Mouse (Mus musculus) MEL (cell line): ENCODE measurements around the gene Xpot.

Source experiments
- CTCF ChIP-seq, 3 experiments: IDR thresholded peaks in 2 of 3; conservative IDR thresholded peaks in 1 of 3; 2 replicates each; pipeline ENCODE4 v1.5.1; 2011 to 2012; ENCODE audit warnings: low read length in 3 of 3, low read depth in 2 of 3, mild to moderate bottlenecking in 2 of 3, improper control_type of control experiment in 1 of 3, inconsistent platforms in 1 of 3, mixed read lengths in 1 of 3, moderate library complexity in 1 of 3; ENCODE audit not compliant: control insufficient read depth in 1 of 3, insufficient read depth in 1 of 3, poor library complexity in 1 of 3, severe bottlenecking in 1 of 3
- GABPA ChIP-seq: IDR thresholded peaks from 2 replicates; pipeline ENCODE4 v1.6.1; 2012; ENCODE audit warnings: low read depth, mild to moderate bottlenecking, inconsistent platforms, low read length, improper control_type of control experiment, moderate library complexity
- MAFK ChIP-seq: IDR thresholded peaks from 2 replicates; pipeline ENCODE4 v1.6.1; 2011; ENCODE audit warnings: low read depth, mild to moderate bottlenecking, low read length, improper control_type of control experiment, borderline replicate concordance
- MAX ChIP-seq: IDR thresholded peaks from 2 replicates; pipeline ENCODE4 v1.6.1; 2011; ENCODE audit warnings: low read length, improper control_type of control experiment
- POLR2A ChIP-seq, 2 experiments: IDR thresholded peaks; 2 replicates each; pipeline ENCODE4 v1.6.1; 2011 to 2012; ENCODE audit warnings: low read length in 2 of 2, mild to moderate bottlenecking in 2 of 2, control low read depth in 1 of 2, improper control_type of control experiment in 1 of 2, low read depth in 1 of 2, moderate library complexity in 1 of 2; ENCODE audit not compliant: control insufficient read depth in 1 of 2, insufficient read depth in 1 of 2, poor library complexity in 1 of 2
- POLR2AphosphoS5 ChIP-seq: IDR thresholded peaks from 2 replicates; pipeline ENCODE4 v1.6.1; 2012; ENCODE audit warnings: low read depth, borderline replicate concordance, mild to moderate bottlenecking, inconsistent platforms, low read length, moderate library complexity, mixed read lengths
- RAD21 ChIP-seq: IDR thresholded peaks from 2 replicates; pipeline ENCODE4 v1.6.1; 2011; ENCODE audit warnings: mild to moderate bottlenecking, low read depth, low read length, improper control_type of control experiment
- RCOR1 ChIP-seq: IDR thresholded peaks from 2 replicates; pipeline ENCODE4 v1.6.1; 2012; ENCODE audit warnings: low read depth, mild to moderate bottlenecking, inconsistent platforms, low read length, improper control_type of control experiment
- SMC3 ChIP-seq: IDR thresholded peaks from 2 replicates; pipeline ENCODE4 v1.6.1; 2011; ENCODE audit warnings: low read depth, low read length, improper control_type of control experiment
- TCF12 ChIP-seq: IDR thresholded peaks from 2 replicates; pipeline ENCODE4 v1.6.1; 2014; ENCODE audit warnings: low read depth, mild to moderate bottlenecking, inconsistent platforms, low read length, improper control_type of control experiment, moderate library complexity
- UBTF ChIP-seq: IDR thresholded peaks from 2 replicates; pipeline ENCODE4 v1.6.1; 2012; ENCODE audit warnings: low read depth, mild to moderate bottlenecking, inconsistent platforms, low read length, improper control_type of control experiment, moderate library complexity, borderline replicate concordance; ENCODE audit not compliant: insufficient read depth
- USF2 ChIP-seq, 2 experiments: IDR thresholded peaks; 2 replicates each; pipeline ENCODE4 v1.6.1; 2011 to 2012; ENCODE audit warnings: improper control_type of control experiment in 2 of 2, low read length in 2 of 2, borderline replicate concordance in 1 of 2, inconsistent platforms in 1 of 2, low read depth in 1 of 2, mild to moderate bottlenecking in 1 of 2; ENCODE audit not compliant: insufficient read depth in 1 of 2
- ZMIZ1 ChIP-seq: IDR thresholded peaks from 2 replicates; pipeline ENCODE4 v1.6.1; 2012; ENCODE audit warnings: low read depth, mild to moderate bottlenecking, inconsistent platforms, low read length, improper control_type of control experiment, moderate library complexity
- ZNF384 ChIP-seq: IDR thresholded peaks from 2 replicates; pipeline ENCODE4 v1.6.1; 2012; ENCODE audit warnings: low read depth, mild to moderate bottlenecking, inconsistent platforms, low read length, improper control_type of control experiment

DNA sequence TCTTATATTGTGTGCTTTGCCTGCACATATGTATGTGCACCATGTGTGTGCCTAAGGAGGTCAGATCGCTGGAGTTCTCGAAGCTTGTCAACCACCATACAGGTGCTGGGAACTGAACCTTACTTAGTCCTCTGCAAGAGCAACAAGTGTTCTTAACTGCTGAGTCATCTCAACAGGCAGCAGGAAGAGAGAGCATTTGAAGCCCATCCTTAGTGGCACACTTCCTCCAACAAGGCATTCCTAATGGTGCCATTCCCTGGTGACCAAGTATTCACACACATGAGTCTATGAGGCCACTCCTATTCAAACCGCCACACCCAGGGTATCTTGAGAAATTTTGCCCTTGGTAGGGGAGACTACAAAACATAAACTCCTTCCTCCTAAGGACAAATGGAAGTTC lies 84.0 kb downstream of the Xpot start:
- TF ChIP-seq UBTF: no peak
- TF ChIP-seq CTCF (IDR thresholded peaks at IDR 0.05 in 2 of 3, conservative IDR thresholded peaks at IDR 0.05 in 1 of 3; ENCODE audit: control insufficient read depth in 1 of 3, insufficient read depth in 1 of 3, low read depth in 2 of 3, low read length in 3 of 3, poor library complexity in 1 of 3, severe bottlenecking in 1 of 3): no peak
- no peak for TF ChIP-seq MAFK
- TF ChIP-seq ZNF384: no peak
- no peak for TF ChIP-seq SMC3
- TF ChIP-seq TCF12: no peak
- no peak for TF ChIP-seq USF2 (IDR thresholded peaks at IDR 0.05; ENCODE audit: borderline replicate concordance in 1 of 2, insufficient read depth in 1 of 2, low read depth in 1 of 2, low read length in 2 of 2)
- TF ChIP-seq RAD21: no peak
- no peak for TF ChIP-seq POLR2A (IDR thresholded peaks at IDR 0.05; ENCODE audit: control insufficient read depth in 1 of 2, insufficient read depth in 1 of 2, low read depth in 1 of 2, low read length in 2 of 2, poor library complexity in 1 of 2)
- TF ChIP-seq POLR2AphosphoS5: no peak
- TF ChIP-seq RCOR1: no peak
- TF ChIP-seq MAX: no peak
- TF ChIP-seq GABPA: no peak
- TF ChIP-seq ZMIZ1: no peak
